Mouse (Mus musculus) frontal cortex, postnatal 25 days (tissue): ENCODE results near the gene Efna5.

ENCODE experiments used
- DNase-seq, 2 experiments: peaks; one replicate each; pipeline ENCODE4 v3.0.0; 2022; ENCODE audit warnings: low spot score in 2 of 2

Gene Efna5

DNA sequence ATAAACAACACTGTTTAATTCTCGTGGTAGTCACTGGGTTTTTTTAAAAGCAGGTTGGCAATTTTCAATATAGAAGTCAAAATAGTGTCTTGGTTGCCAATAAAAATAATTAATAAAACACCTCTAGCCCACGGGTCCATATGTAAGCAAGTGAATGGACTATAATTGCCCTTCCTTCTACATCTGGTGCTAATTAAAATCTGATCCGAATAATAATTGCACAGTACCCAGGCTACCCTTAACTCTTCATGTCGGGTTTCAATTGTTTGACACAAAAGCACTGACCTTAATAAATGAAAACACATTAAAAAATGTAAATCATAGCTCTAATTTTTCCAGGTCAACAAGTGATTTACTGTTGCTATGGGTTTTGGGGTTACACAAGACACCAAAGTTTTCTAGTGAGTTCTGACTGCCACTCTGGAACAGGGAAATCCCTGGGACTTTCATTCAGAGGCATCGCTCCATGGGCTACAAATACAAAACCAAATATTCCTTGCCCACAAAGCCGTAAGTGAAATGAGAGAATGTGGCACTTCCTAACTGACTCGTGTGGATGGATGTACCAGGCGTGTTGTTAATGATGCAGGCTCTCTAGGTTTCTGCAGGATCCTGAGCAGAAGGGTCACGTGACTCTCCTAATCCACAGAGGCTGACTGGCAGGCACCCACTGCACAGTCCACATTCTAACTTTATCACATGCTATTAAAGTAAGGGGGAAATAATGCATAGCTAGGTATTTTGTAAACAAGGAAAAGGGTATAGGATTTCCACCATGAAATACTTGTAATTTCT lies 178.9 kb downstream of the Efna5 start:
- DNase-seq: no peak

DNA sequence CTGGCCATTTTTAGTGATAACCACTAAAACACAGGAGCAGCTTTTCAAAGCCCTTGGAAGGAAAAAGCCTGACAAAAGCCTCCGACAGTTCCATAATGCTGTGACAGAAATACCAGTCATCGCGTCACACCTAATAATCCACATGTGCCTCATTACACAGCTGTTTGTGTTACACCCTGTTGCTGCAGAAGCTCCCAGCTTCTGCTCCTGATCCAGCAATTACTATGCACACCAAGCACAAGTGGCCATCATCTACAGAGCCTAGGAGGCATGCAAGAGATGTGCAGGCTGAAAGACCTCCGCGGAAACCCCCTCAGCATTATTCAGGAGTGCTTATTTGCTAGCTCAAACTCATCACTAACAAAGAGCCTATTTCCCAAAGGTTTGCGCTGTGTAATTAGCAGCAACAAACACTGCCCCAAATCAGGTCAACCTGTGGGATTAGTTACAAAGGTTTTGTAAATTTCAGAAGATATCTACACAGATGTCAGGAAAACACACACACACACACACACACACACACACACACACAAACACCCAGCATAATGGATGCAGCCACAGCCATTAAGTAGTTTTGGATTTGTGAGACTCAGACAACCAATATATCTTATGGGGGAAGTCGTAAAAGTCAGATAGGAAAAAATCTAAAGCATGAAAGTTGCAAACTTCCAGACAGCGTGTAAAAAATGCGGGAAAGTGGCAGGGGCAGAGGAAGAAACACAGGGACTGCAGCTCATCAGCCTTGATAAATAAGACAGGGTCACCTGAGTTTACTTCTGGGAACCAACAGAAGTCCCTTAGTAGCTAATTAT lies 180.1 kb downstream of the Efna5 start:
- DNase-seq: no peak

DNA sequence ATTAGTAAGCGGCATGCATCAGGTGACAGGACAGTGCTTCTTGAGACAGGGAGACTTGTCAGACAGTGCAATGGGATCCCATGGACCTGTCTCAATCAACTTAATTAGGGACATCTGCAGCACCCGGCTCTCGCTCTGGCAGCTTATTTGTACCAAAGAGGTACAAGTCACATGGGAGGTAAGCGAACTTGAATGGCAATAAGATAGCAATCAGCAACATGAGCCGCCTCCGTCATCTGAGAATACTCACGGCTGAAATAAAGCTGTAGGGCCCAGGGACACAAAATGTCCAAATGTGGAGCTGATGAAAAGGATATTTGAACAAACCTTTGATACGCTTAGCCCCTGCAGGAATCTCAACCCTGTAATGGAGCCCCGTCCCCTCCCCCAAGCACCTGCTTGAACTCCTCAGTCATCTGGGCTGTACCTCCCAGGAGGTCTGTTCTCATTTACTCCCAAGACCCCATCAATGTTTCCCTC lies 186.1 kb downstream of the Efna5 start:
- DNase-seq: no peak

DNA sequence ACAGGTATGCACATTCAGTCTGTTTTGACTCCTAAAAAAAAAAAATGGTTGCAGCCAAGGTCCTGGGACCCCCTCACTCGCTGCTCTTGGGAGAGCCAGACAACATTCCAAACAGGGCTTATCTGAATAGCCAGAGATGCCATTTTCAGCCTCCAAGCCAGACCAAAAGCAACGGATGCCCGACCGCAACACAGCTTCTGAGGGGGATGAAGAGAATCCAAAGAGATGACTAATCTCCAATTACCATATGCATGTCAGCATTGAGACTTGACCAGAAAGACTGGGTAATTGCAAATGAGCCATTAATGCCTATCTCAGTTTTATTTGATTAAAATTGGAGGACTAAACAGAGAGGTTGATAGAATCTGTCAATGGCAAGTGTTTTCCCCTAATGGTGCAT lies 188.9 kb downstream of the Efna5 start:
- no peak for DNase-seq

DNA sequence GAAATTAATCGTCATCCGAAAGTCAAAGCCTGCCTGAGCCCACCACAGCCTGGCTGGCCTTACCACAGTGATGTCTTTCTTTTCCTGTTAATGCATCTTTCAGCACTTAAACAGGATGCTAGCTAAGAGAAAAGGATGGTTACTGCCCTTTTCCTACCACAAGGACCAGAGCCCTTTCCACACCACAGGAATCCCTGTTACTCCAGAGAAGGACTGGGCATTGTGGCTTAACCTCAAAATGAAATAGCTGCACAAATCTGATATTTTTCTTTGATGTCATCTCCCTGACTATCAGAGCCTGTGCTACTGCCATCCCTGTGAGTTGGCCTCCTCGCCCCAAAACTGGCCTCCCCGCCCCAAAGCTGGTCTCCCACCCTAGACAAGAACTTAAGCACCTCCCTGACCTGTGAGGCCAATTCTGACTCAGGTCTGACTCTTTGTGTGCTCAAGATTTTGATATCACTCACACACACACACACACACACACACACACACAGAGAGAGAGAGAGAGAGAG lies 189.9 kb downstream of the Efna5 start:
- DNase-seq: no peak

DNA sequence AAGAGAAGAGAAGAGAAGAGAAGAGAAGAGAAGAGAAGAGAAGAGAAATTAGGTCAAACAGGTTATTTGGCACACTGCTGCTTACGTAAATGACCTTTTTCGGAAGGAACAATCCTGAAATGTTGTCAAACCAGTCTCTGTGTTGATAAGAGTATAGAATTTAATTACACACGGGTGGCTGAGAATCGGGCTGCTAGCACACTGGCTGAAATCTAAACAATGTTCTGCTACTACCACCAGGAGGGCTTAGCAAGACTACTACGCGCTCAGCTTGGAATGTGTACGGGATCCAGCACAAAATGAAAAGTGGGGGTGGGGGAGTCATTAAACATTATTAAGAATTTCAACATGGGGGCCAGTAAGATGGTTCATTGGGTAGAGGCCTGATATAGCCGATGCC lies 190.9 kb downstream of the Efna5 start:
- DNase-seq: no peak

DNA sequence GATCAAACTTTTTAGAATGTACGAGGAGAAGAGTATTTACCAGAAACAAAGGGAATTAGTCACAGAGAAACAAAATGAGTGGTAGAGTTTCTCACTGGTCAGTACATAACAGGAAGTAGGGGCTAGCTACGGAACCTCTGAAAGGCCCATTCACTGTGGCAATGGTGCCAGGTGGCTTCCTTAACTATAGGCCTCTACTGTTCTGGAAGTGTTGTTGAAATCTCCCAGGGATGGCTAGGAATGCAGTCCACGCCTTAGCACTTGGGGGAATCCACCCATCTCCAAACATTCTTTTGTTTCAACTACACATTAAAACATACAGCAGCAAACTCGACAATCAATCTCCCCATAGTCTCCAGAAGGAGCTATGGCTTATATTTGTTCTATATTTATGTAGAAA lies 191.5 kb downstream of the Efna5 start:
- no peak for DNase-seq

DNA sequence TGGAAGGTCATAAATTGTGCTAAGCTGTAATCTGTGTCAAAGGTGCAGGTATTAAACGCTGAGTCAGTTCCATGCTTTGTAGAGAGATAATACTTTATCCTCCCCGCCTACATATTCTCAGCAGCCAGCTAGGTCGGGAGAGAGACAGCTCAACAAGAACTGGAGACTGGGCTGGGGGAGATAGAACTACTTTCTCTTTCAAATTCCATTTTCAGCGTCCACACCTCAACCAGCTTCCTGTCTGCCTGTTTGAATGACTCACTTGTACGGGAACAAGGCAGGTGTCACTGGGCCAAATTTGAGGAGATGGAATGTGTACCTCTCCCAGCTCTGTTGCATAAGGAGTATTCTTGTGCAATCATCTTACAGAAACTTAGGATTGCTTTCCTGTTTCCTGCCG lies 193.7 kb downstream of the Efna5 start:
- DNase-seq: no peak

DNA sequence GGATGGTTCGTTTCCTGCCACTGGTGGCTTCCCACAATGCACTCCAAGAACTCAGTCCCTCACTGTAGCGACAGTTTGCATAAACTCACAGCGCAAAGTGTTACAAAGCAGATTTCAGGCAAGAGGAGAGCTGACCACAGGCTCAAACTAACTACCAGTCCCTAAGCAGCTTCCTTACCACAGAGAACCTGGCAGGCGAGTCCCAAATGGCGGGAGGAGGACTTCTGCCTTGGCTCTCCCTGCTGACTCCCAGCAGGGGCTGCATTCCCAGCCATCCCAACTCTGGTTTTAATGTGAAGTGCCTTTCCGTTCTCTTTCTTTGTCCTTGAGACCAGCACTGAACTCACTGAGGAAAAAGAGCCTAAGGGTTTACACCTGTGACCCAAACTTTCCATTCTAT lies 195.9 kb downstream of the Efna5 start:
- no peak for DNase-seq

DNA sequence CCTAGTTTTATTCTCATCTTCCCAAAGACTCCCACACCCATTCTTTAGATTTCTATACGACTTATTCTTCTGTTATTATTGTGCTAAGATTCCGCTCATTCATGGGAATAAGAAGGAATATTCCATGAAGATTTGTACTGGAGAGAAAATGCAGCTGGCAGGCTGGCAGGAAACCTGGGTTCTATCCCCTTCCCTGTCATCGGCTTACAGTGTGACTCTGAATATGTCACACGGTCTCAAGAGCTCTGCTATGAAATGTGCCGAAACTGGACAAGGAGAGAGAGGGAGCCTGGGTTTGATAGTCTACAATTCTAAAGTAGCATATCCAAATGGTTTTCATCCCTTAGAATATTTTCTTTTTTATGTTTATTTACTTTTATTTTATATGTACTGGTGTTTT lies 198.0 kb downstream of the Efna5 start:
- no peak for DNase-seq

DNA sequence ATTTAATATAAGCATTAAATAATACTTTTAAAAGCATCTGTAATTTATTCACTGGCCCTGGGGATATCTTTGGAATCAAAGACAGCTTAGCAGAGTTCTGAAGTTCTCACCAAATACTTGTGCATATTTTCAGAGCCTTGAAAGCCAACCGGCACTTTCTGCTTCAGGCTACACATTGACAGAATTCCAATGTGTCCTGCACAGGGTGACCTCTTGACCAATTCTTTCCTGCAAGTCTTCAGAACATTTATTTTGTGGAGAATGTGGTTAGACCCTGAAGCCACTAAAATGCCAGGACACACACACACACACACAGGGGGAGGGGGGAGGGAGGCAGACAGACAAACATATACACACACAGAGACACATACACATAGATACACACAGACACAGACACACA lies 199.4 kb downstream of the Efna5 start:
- no peak for DNase-seq

DNA sequence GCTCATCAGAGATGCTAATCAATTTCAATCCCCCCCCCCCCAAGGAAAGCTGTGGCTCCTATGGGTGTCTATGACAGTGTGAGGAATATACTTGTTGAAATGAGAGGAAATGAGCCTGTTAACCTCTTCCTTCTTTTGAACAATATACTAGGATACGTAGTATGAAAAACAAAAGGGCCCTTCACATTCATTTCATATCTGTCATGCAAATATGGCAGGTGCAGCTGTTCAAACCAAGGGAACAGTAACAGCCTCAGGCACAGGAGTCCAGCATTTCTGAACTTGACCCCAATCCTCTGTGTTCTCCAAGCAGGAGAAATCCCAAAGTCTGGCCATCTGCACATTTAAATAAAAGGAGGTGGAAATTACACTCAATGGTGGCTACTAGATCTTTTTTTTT lies 200.4 kb downstream of the Efna5 start:
- no peak for DNase-seq

DNA sequence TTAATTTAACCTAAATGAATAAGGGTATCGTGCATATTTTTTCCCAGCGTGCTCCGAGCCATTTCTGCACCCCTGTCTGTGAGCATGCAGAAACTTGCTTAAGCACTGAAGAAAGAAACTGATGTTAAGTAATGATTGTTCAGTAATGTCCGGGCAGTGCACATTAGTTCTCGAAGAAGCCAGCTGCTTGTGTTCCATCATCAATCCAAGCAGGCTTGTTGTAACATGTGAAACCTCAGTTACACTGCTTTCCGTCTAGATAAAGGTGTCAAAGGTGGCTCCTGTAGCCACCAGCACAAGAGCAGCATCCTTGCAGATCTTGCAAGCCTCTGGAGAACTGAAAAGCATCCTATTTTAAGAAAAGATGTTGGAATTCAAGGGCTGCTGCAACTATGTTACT lies 204.3 kb downstream of the Efna5 start:
- no peak for DNase-seq

DNA sequence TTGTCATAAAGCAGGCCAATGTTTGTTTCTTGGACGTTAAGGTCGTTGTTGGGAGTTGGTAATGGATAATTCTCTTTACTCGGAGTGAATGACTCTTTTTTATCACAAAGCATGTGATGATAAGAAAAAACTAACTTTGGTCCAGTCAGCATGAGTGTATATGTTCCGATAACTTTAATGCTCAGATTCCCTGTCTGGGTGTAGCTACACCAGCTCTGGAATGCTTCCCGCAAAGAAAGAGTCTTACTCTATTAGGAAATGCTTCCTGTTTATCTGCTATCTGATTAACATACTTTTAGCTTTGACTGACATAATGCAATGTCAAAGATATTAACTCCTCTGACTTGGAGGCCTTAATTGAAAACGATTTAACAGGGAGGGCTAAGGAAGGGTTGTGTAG lies 204.7 kb downstream of the Efna5 start:
- no peak for DNase-seq

DNA sequence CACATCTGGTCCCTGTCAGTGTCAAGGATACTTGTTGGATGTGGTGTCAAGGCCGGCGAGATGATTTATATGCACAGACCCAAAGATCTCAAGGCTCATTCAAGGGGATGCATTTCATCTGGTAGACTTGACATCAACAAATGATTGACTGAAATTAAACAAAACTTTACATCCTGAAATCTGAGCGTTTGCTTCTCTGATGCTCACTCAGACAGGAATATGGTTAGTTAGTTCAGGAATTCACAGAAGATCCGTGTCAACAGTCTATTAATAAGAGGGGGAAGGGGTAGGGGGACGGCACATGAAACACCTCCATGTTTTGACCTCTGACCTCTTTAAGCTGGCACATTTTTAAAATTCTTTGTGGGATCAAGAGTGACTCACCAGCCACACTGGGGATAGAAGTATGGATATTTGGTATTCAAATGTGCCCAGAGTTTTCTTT lies 205.3 kb downstream of the Efna5 start:
- no peak for DNase-seq

DNA sequence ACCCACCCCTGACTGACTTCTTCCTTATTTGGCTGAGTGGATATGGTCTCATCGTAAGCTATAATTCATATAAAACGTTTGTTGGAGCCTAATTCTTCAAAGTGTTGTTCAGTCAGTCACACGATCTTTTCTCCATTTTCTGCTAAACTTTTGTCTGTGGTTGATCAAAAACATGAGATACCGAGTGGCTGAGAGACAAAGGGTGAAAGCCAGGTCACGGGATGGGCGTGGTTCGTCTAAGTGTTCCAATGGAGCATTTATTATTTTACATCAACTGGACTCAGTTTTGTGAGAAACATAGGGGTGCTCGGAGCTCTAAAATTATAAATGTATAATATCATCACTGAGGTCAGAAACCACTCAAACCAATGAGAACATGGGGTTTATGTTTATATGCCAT lies 209.0 kb downstream of the Efna5 start:
- DNase-seq: no peak

DNA sequence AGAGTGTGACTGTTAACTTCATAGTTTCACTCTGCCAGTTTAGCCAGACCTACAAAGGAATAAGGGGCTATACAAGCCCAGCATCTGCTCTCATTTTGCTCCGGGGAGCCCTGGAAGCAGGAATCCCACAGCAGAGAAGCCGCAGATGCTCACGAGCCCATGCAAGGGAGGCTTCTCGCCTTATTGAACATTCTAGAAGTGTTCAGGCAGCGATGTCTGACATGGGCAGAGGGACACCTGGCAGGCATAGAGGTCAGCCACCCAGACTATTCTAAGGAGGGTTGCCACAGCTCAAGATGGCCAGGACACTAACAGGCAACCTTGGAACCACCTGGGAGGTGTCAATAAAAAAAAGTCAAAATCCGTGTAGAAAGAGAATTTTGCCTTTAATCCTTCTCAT lies 214.4 kb downstream of the Efna5 start:
- no peak for DNase-seq

DNA sequence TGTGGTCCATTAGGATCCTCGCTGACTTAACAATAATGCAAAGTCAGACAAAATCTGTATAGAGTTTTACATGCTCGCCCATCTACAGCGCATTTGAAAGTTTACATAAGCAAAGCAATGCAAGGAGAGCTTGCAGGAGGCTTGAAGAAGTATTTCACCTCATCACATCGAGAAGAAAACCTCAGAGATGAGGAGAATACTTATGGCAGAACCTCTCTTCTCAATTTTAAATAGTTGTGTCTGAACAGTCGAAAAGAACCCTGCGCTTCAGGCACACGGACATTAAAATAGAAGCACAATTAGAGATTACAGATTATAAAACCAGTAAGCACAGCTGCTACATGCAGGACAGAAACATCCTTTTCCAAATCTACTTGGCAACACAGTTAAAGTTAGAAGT lies 215.3 kb downstream of the Efna5 start:
- DNase-seq: no peak

DNA sequence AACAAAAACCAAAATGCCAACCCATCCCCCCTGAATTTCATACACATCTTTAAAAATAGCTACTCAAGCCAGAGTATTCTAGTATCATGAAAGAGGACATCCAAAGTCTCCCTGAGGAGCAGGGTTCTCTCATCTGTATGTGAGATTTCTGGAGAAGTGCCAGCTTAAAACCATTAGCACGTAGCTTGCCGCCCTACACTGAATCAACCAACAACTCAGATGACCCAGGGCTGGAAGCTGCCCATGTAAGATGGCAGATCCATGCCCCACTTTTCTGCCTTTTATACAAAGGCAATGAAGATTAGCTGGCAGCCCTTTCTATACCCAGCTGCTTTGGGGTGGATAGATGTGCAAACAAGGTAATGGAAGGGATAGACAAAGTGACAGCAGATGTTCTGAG lies 216.4 kb downstream of the Efna5 start:
- no peak for DNase-seq

DNA sequence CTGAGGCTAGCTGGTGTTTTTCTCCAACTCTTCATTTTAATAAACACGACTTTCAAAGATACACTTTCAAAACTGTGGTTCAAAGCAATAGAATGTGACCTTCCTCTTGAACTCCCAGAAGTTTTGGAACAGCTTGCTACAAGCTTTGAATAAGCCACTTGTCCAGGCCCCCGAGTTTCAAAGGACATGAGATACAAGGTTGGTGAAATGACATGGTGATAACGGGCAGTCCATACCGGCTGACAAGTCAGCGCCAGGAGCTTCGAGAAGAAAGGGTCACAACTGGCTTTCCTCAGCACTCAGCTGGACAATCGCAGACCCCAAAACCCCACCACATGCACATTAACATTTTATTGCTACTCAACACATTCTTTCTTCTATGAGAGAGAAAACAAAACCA lies 219.3 kb downstream of the Efna5 start:
- no peak for DNase-seq

DNA sequence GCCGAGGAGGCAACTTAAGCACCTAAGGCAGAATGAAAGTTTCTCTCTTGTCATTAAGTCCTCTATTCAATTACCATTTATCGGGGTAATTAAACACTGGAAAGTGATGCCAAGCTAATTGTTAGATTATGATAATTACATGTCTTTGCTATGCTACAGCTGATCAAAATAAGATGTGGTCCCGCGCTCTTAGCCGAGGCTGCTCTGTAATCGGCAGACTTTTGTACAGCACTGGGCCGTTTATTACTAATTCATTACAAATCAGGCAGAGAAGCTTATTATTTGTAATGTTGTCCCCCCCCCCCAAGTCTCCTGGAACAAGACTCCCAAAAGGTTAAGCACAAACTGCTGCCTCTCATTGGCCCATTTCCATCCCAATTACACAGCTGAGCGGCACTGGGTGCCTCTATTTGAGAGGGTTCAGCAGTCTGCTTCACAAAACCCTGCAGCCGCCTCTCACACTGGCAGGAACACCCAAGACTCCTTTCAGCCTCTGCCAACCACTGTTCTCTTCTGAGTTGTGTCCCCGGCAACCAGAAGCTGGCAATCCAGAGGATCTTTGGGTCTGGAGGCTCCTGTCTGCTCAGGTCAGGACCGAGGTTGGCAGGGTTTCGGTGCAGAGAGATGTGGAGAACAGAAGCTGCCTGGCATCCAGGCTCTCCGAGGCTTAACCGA lies 221.5 kb downstream of the Efna5 start:
- DNase-seq: peak; percentile 20 to 38
